Mouse (Mus musculus): ENCODE data around the gene 2210016L21Rik. TPM values are rescaled to one million over a fixed set of nuclear protein-coding genes. Genes with fewer than 3 reads are reported as not detected.
A peak's percentile ranks its signal among the peaks of the same experiment; 100 is the strongest.
"Not testable (repeated sequence)": the region's sequence is repeated elsewhere in the genome, so short reads cannot be mapped to it uniquely, and the experiment has no call there.

The 2210016L21Rik gene
- polyA plus RNA-seq, 1 experiment, result 16.6 TPM

DNA sequence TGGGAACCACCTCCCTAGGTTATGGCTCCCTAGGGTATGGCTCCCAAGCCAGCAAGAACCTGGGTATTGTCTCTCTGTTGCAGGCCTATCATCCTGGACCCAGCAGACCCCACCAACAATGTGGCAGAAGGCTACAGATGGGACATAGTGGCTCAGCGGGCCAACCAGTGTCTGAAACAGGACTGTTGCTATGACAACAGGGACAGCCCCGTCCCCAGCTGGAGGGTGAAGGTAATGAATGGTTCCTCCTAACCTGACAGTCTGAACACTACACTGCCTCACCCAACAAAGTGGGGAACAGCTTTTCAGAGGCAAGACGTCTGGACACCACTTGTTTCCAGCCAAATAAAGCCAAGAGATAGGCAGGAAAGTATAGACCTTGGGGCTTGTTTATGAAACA is 6.1 kb upstream of the 2210016L21Rik start:
- Histone ChIP-seq H3K27ac (ENCODE audit: insufficient read depth, low read length) (no peak overlapping the region), H3K4me1 (ENCODE audit: control insufficient read depth, insufficient read depth, low read length) (no peaks in the 10 kb centered on the region), H3K4me3 (ENCODE audit: insufficient read depth, low read length) (no peak overlapping the region)
- TF ChIP-seq POLR2A (IDR thresholded peaks at IDR 0.05; ENCODE audit: low read depth, low read length) (no peak), CTCF (IDR thresholded peaks at IDR 0.05; ENCODE audit: borderline replicate concordance, insufficient read depth, low read length) (no peak)

DNA sequence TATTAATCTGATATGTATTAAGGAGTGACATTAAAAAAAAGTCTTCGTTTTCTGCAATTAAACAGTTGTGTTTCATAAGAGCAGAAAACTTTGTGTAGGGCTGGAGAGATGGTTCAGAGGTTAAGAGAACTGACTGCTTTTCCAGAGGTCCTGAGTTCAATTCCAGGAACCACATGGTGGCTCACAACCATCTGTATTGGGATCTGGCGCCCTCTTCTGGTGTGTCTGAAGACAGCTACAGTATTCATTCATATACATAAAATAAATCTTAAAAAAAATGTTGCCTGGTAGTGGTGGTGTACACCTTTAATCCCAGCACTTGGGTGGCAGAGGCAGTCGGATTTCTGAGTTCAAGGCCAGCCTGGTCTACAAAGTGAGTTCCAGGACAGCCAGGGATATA is 820 bp upstream of the 2210016L21Rik start:
- not testable (repeated sequence) for H3K4me3 ChIP-seq (ENCODE audit: insufficient read depth, low read length)

DNA sequence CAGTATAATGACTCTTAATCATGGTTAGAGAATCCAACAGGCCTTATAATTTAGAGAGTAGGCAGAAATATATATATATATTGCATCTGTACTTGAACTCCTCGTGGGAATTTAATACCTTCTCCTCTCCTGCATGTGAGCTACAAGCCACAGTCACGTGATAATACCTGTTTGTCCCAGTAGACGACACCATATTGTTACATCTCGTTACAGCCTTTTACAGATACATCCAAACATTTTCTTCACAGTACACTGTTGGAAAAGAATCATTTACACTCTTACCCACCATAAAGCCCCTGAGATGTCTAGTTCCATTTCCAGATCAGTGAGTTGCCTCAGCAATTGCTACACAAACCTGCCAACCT is 790 bp downstream of the 2210016L21Rik start:
- TF ChIP-seq CTCF (IDR thresholded peaks at IDR 0.05; ENCODE audit: borderline replicate concordance, insufficient read depth, low read length) (no peak), POLR2A (IDR thresholded peaks at IDR 0.05; ENCODE audit: low read depth, low read length) (no peak)
- Histone ChIP-seq H3K4me3 (ENCODE audit: insufficient read depth, low read length) (peak overlapping the region; percentile 98), H3K27ac (ENCODE audit: insufficient read depth, low read length) (no peak overlapping the region)

More for the DNA sequence above, 820 bp upstream of the 2210016L21Rik start:
- H3K27ac ChIP-seq (ENCODE audit: insufficient read depth, low read length); H3K4me1 ChIP-seq (ENCODE audit: control insufficient read depth, insufficient read depth, low read length): not testable (repeated sequence)

DNA sequence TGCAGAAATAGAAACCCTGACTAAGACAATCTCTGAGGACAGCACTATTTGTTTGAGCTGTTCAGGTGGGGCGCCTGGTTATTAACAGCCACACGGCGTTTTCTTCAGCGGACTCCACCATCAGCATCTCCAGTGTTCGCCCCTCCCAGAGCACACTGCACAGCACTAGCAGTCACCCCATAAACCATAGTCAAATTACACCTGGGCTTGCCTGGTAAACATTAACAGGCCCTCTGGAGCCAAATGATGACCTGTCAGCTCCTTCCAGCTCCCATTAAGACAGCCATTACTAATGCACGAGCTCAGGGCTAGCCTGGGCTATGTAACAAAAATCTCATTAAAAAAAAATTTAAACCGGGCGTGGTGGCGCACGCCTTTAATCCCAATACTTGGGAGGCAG is 3.1 kb downstream of the 2210016L21Rik start:
- no peak for TF ChIP-seq CTCF (IDR thresholded peaks at IDR 0.05; ENCODE audit: borderline replicate concordance, insufficient read depth, low read length)
- TF ChIP-seq POLR2A (IDR thresholded peaks at IDR 0.05; ENCODE audit: low read depth, low read length), result no peak
- Histone ChIP-seq H3K4me1 (ENCODE audit: control insufficient read depth, insufficient read depth, low read length) (no peaks in the 10 kb centered on the region; the same call in 1 of the 2 replicates), H3K4me3 (ENCODE audit: insufficient read depth, low read length) (no peak overlapping the region), H3K27ac (ENCODE audit: insufficient read depth, low read length) (no peak overlapping the region)

More for the DNA sequence above, 790 bp downstream of the 2210016L21Rik start:
- H3K4me1 ChIP-seq (ENCODE audit: control insufficient read depth, insufficient read depth, low read length), result no peaks in the 10 kb centered on the region

DNA sequence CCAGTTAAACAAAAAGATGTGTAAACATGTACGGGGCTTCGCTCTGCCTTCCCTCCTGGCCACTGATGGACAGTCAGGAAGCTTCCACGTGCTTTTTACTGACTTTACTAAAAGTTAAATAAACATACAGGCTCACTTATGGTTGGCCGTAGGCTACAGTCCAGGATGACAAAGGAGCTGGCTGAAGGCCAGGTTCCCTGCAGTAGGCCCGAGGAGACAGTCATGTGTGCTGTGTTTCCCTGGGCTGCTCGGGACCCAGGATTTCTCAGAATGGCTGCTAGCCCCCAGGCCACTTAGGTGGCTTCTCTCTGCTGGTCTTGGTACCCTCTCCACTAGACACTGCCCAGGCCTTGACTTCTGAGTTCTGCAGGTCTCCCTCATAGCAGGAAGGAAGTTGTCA is 6.9 kb downstream of the 2210016L21Rik start:
- Histone ChIP-seq H3K27ac (ENCODE audit: insufficient read depth, low read length) (no peak overlapping the region), H3K4me3 (ENCODE audit: insufficient read depth, low read length) (no peak overlapping the region), H3K4me1 (ENCODE audit: control insufficient read depth, insufficient read depth, low read length) (no peaks in the 10 kb centered on the region; the same call in 1 of the 2 replicates)
- TF ChIP-seq CTCF (IDR thresholded peaks at IDR 0.05; ENCODE audit: borderline replicate concordance, insufficient read depth, low read length) (no peak), POLR2A (IDR thresholded peaks at IDR 0.05; ENCODE audit: low read depth, low read length) (no peak)

DNA sequence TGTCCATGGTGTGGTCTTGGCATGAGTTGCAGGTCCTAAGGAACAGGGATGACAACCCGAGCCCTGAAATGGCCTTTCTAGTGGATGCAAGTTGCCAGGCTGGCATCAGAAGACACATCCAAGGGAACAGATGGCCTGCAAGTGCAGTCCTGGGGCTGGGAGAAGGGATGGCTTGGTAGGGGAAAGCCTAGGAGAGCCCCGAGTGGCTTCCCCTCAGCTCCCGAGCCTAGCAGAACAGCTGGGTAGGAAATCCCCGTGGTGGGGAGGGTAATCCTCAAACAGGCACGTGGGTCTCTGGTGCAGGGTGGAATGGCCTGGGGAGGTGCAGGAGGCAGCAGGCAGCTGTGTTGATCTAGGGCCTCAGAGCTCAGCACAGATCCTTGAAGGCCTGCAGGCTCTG is 7.4 kb downstream of the 2210016L21Rik start:
- no peak overlapping the region for H3K27ac ChIP-seq (ENCODE audit: insufficient read depth, low read length)
- no peak overlapping the region for H3K4me3 ChIP-seq (ENCODE audit: insufficient read depth, low read length)
- no peaks in the 10 kb centered on the region; the same call in 1 of the 2 replicates for H3K4me1 ChIP-seq (ENCODE audit: control insufficient read depth, insufficient read depth, low read length)
- TF ChIP-seq CTCF (IDR thresholded peaks at IDR 0.05; ENCODE audit: borderline replicate concordance, insufficient read depth, low read length) (no peak), POLR2A (IDR thresholded peaks at IDR 0.05; ENCODE audit: low read depth, low read length) (no peak)

DNA sequence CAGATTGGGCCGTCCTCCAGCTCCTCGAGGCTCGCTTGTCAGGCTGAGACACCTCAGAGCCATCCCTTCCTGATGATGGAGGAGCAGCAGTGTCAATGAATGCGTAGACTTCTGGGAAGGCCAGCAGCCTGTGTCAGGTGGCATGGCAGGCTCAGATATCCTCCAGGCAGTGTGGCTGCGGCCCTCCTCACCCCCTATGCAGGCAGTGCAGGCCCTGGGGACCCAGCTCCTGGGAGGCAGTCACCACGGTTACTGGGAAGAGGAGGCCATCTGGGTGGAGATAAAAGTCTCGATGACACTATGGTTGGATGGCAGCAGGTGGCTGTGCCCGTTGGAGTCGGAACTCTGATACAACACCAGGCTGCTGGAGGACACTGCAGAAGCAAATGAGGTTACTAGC is 7.9 kb downstream of the 2210016L21Rik start:
- H3K4me3 ChIP-seq (ENCODE audit: insufficient read depth, low read length), result no peak overlapping the region
- H3K4me1 ChIP-seq (ENCODE audit: control insufficient read depth, insufficient read depth, low read length), result no peaks in the 10 kb centered on the region; the same call in 1 of the 2 replicates
- no peak overlapping the region for H3K27ac ChIP-seq (ENCODE audit: insufficient read depth, low read length)
- TF ChIP-seq POLR2A (IDR thresholded peaks at IDR 0.05; ENCODE audit: low read depth, low read length), result no peak
- no peak for TF ChIP-seq CTCF (IDR thresholded peaks at IDR 0.05; ENCODE audit: borderline replicate concordance, insufficient read depth, low read length)

DNA sequence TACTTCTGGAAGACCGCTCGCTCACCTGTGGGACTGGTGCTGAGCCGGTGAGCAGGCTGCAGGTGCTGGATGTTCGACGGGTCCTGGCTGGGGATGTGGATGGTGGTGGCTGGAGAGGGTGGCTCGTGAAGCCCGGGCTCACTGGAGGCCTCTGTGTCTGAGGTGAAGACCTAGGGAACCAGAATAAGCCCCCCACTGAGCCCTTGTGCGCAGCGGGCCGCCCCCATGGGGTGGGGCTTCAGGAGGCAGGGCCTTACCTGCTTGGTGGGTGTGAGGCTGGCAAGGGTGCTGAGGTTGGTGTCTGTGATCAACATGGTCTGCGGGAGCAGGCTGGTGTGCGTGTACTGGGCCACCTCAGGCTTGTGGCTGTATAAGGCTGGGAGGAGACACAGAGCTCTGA is 8.7 kb downstream of the 2210016L21Rik start:
- no peak for TF ChIP-seq CTCF (IDR thresholded peaks at IDR 0.05; ENCODE audit: borderline replicate concordance, insufficient read depth, low read length)
- TF ChIP-seq POLR2A (IDR thresholded peaks at IDR 0.05; ENCODE audit: low read depth, low read length), result no peak
- no peak overlapping the region for H3K4me3 ChIP-seq (ENCODE audit: insufficient read depth, low read length)
- H3K27ac ChIP-seq (ENCODE audit: insufficient read depth, low read length), result no peak overlapping the region
- H3K4me1 ChIP-seq (ENCODE audit: control insufficient read depth, insufficient read depth, low read length), result no peaks in the 10 kb centered on the region; the same call in 1 of the 2 replicates

DNA sequence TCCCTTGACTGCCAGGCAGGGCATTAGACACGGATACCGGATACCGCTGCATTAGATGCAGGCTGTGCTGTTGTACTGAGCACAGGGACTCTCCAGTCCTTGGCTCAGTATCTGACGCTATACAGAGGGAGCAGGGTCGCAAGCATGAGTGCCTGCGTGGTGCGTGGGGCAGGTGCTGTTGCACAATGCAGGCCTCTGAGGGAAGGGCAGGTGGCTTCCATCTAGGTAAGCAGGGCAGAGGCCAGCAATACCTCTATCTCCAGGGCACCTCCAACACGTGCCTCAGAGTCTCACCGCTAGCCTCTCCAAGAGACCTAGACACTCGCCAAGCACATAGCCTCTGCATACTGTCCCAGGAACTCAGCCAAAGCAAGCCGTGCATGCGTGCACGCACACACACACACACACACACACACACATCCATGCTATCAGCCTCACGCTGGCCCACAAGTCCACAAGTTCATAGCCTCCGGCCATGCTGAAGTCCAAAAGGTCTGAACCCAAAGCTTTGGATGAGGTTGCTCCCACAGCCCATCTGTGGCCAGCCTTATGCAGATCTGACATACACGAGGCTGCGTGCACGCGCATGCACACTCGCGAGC is 9.4 kb downstream of the 2210016L21Rik start:
- TF ChIP-seq POLR2A (IDR thresholded peaks at IDR 0.05; ENCODE audit: low read depth, low read length) (no peak), CTCF (IDR thresholded peaks at IDR 0.05; ENCODE audit: borderline replicate concordance, insufficient read depth, low read length) (no peak)
- no peaks in the 10 kb centered on the region; the same call in 1 of the 2 replicates for H3K4me1 ChIP-seq (ENCODE audit: control insufficient read depth, insufficient read depth, low read length)
- H3K4me3 ChIP-seq (ENCODE audit: insufficient read depth, low read length), result no peak overlapping the region
- no peak overlapping the region for H3K27ac ChIP-seq (ENCODE audit: insufficient read depth, low read length)

DNA sequence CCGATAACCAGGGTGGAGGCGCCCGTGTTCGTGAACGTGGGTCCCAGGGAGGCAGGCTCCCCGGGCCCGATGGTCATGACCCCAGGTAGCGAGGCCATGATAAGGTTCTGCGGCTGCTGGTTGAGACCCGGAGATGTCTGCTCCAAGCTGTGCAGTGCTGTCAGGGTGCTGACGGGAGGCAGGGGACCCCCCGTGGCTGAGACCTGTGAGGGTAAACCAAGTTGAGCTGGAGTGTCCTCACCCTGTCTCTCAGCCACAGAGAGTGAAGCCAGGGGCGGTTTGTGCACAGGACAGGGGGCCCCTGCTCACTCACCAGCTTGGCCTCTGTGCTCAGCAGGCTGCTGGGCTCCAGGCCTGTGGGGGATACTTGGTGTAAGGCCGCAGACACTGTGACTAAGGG is 11.4 kb downstream of the 2210016L21Rik start:
- TF ChIP-seq POLR2A (IDR thresholded peaks at IDR 0.05; ENCODE audit: low read depth, low read length) (no peak), CTCF (IDR thresholded peaks at IDR 0.05; ENCODE audit: borderline replicate concordance, insufficient read depth, low read length) (no peak)
- Histone ChIP-seq H3K4me3 (ENCODE audit: insufficient read depth, low read length) (no peak overlapping the region), H3K4me1 (ENCODE audit: control insufficient read depth, insufficient read depth, low read length) (no peaks in the 10 kb centered on the region; the same call in 1 of the 2 replicates), H3K27ac (ENCODE audit: insufficient read depth, low read length) (no peak overlapping the region)

Measured in embryonic fibroblast, embryonic 13.5 days (primary cell).